ENCODE assay signal across 18 mouse cellular contexts in the genomic region with DNA sequence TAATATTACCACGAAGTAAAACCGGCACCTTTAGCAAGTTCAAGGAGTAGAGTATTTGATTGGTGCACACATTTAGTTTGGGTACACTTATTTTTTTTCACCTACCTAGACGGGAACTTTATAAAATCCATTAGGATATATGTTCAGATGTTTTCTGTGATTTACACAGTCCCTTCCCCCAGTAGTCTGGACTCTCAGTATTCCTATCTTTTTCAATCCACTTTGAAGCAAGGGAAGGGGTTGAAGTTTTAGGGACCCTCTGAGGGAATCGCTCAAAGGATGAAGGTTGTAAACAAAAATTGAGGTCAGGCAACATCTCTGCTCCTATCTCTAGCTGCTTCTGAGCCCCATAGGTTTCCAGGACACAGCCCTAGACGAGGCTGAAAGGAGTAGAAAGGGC. TPM values are rescaled to one million over a fixed set of nuclear protein-coding genes. Genes with fewer than 3 reads are reported as not detected.
"Had no signal": no experiment of that assay in that cellular context is flagged by ENCODE, and none has a peak within 500 bp of the region (broad histone marks: within the 10 kb centered on the region; RNA-seq: fewer than 3 reads in every experiment).

No protein-coding gene starts in this region.

- ATAC-seq: intestine, postnatal 0 days; liver, postnatal 0 days had no signal

- H3K9ac ChIP-seq: kidney, embryonic 15.5 days; limb, embryonic 12.5 days; liver, embryonic 13.5 days; liver, postnatal 0 days; lung, embryonic 15.5 days; stomach, embryonic 15.5 days had no signal

- H3K4me1 ChIP-seq: liver, embryonic 13.5 days; lung, embryonic 15.5 days; stomach, embryonic 15.5 days had no signal

- H3K4me2 ChIP-seq: kidney, embryonic 15.5 days; liver, embryonic 13.5 days; lung, embryonic 15.5 days; stomach, embryonic 15.5 days had no signal

- H3K4me3 ChIP-seq: kidney, embryonic 15.5 days; liver, embryonic 13.5 days; lung, embryonic 15.5 days; megakaryocyte, embryonic 14.5 days; myocyte; stomach, embryonic 15.5 days had no signal

- H3K36me3 ChIP-seq: kidney, embryonic 15.5 days; limb, embryonic 12.5 days; liver, embryonic 13.5 days; lung, embryonic 15.5 days; stomach, embryonic 15.5 days had no signal

- H3K27ac ChIP-seq: kidney, embryonic 15.5 days; limb, embryonic 12.5 days; liver, embryonic 13.5 days; lung, embryonic 15.5 days; macrophage; stomach, embryonic 15.5 days had no signal

- DNase-seq: liver; liver, embryonic 13.5 days; liver, postnatal 0 days; lung, postnatal 14 days; right cerebral cortex, postnatal 14 days; thymus, adult 2 months; thymus, postnatal 36 days had no signal

- H3K9me3 ChIP-seq: kidney, embryonic 15.5 days; limb, embryonic 12.5 days; liver, embryonic 13.5 days; lung, embryonic 15.5 days; stomach, embryonic 15.5 days had no signal

RNA-seq across cellular contexts. Expression of gene Tfap2b, which starts 27.3 kb away (rescaled TPM):
- total RNA-seq: neutrophil, adult 5-6 weeks had no signal
- polyA plus RNA-seq: intestine, postnatal 0 days; liver, postnatal 0 days; macrophage; myocyte; spleen, adult 2 months; testis, adult 2 months had no signal
